Mouse (Mus musculus): ENCODE measurements around the gene Ppp1cc. TPM values are rescaled to one million over a fixed set of nuclear protein-coding genes. Genes with fewer than 3 reads are reported as not detected.
A peak's percentile ranks its signal among the peaks of the same experiment; 100 is the strongest.
"Not testable (repeated sequence)": the region's sequence is repeated elsewhere in the genome, so short reads cannot be mapped to it uniquely, and the experiment has no call there.

Gene Ppp1cc
- polyA plus RNA-seq, 1 experiment from 2014 or later = 311 TPM

GRCm38 (mm10) chr5:122130341-122130998 is 27.6 kb upstream of the Ppp1cc start:
- Histone ChIP-seq H3K4me3 (no peak overlapping the region), H3K9me3 (no peaks in the 10 kb centered on the region), H3K27ac (no peak overlapping the region), H3K27me3 (ENCODE audit: insufficient read depth, poor library complexity, severe bottlenecking) (peaks cover 27% of the 10 kb centered on the region), H3K36me3 (no peaks in the 10 kb centered on the region), H3K4me1 (replicated peaks) (peaks cover 32% of the 10 kb centered on the region)
- DNase-seq (ENCODE audit: low spot score) = no peak
- WGBS = 81% methylated on average over 11 of the region's 11 CpGs

- Histone ChIP-seq H3K36me3 (no peaks in the 10 kb centered on the region), H3K4me3 (peak overlapping the region; percentile 49), H3K27ac (peak overlapping the region; percentile 50; the same call in 1 of the 2 replicates), H3K4me1 (replicated peaks) (peaks cover 35% of the 10 kb centered on the region), H3K9me3 (no peaks in the 10 kb centered on the region), H3K27me3 (ENCODE audit: insufficient read depth, poor library complexity, severe bottlenecking) (peaks cover 27% of the 10 kb centered on the region)
- 11% methylated on average over 34 of the region's 34 CpGs for WGBS
- peak; percentile 82 for DNase-seq (ENCODE audit: low spot score)
Observed at GRCm38 (mm10) chr5:122131076-122132051, 26.7 kb upstream of the Ppp1cc start.

- no peaks in the 10 kb centered on the region for H3K36me3 ChIP-seq
- 0 out of 2 replicates have a peak overlapping the region, but pooled peaks have one; percentile 50 for H3K27ac ChIP-seq
- 26% methylated on average over 26 of the region's 26 CpGs for WGBS
- peaks cover 35% of the 10 kb centered on the region for H3K4me1 ChIP-seq (replicated peaks)
- peak overlapping the region; percentile 49 for H3K4me3 ChIP-seq
- DNase-seq (ENCODE audit: low spot score) = no peak
- peaks cover 27% of the 10 kb centered on the region for H3K27me3 ChIP-seq (ENCODE audit: insufficient read depth, poor library complexity, severe bottlenecking)
- no peaks in the 10 kb centered on the region for H3K9me3 ChIP-seq
Observed at GRCm38 (mm10) chr5:122132167-122133049, 25.7 kb upstream of the Ppp1cc start.

GRCm38 (mm10) chr5:122133050-122133389 is 25.1 kb upstream of the Ppp1cc start:
- H3K36me3 ChIP-seq = no peaks in the 10 kb centered on the region
- peaks cover 27% of the 10 kb centered on the region for H3K27me3 ChIP-seq (ENCODE audit: insufficient read depth, poor library complexity, severe bottlenecking)
- no peak for DNase-seq (ENCODE audit: low spot score)
- H3K9me3 ChIP-seq = no peaks in the 10 kb centered on the region
- WGBS = 91% methylated on average over 9 of the region's 9 CpGs
- no peak overlapping the region for H3K27ac ChIP-seq
- peaks cover 35% of the 10 kb centered on the region for H3K4me1 ChIP-seq (replicated peaks)
- no peak overlapping the region for H3K4me3 ChIP-seq

GRCm38 (mm10) chr5:122134395-122135289 is 23.4 kb upstream of the Ppp1cc start:
- Histone ChIP-seq H3K36me3 (no peaks in the 10 kb centered on the region), H3K4me1 (replicated peaks) (peaks cover 29% of the 10 kb centered on the region), H3K9me3 (no peaks in the 10 kb centered on the region), H3K27me3 (ENCODE audit: insufficient read depth, poor library complexity, severe bottlenecking) (peaks cover 27% of the 10 kb centered on the region), H3K27ac (no peak overlapping the region), H3K4me3 (no peak overlapping the region)
- WGBS = 92% methylated on average over 14 of the region's 14 CpGs
- no peak for DNase-seq (ENCODE audit: low spot score)

GRCm38 (mm10) chr5:122135290-122135882 is 22.7 kb upstream of the Ppp1cc start:
- DNase-seq (ENCODE audit: low spot score) = no peak

DNA sequence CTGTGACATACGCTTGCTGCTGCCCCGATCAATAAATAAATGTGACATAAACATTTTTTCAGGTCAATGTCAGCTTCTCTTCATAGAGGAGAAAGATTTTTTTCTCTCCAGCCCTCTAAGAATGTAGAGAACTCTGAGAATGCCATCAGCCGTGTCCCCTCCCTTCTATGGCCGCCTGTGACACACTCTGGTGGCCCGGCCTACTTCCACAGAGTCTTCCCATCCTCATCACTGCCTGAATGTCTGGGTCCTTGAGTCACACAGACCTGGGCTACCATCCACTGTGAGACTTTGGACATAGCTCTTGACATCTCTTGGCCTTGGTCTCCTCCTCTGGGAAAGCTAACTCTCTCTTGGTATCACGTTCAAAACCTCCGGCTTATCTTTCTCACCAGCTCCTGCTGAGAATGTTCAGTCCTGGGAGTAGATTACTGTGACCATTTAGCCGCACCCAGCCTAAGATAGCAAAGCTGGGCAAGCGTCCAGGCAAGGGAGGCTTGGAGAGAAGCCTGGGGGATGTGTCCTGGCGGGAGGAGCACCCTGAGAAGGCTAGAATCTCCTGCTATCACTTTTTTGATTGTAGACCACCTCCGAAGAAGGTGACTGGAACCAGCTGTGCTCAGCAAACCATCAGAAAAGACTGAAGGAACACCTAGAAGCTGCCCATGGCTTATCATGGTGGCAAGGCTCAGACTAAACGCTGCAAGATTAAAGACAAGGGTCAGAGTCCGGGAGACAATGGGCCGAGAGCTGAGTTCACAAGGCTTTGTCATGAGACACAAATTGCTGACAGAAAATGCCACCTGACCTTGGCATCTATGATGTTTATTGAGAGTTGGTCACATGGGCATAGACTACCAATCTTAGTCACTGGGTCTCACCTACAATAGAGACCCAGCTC is 21.3 kb upstream of the Ppp1cc start:
- Histone ChIP-seq H3K4me1 (replicated peaks) (peaks cover 19% of the 10 kb centered on the region), H3K9me3 (no peaks in the 10 kb centered on the region), H3K4me3 (no peak overlapping the region), H3K27ac (no peak overlapping the region), H3K27me3 (ENCODE audit: insufficient read depth, poor library complexity, severe bottlenecking) (peaks cover 13% of the 10 kb centered on the region), H3K36me3 (no peaks in the 10 kb centered on the region)
- WGBS = 90% methylated on average over 14 of the region's 14 CpGs
- DNase-seq (ENCODE audit: low spot score) = no peak

More at GRCm38 (mm10) chr5:122135290-122135882, 22.7 kb upstream of the Ppp1cc start:
- Histone ChIP-seq H3K4me3 (no peak overlapping the region), H3K36me3 (no peaks in the 10 kb centered on the region), H3K4me1 (replicated peaks) (peaks cover 29% of the 10 kb centered on the region), H3K9me3 (no peaks in the 10 kb centered on the region), H3K27ac (no peak overlapping the region), H3K27me3 (ENCODE audit: insufficient read depth, poor library complexity, severe bottlenecking) (peaks cover 24% of the 10 kb centered on the region)
- WGBS = 57% methylated on average over 3 of the region's 3 CpGs

DNA sequence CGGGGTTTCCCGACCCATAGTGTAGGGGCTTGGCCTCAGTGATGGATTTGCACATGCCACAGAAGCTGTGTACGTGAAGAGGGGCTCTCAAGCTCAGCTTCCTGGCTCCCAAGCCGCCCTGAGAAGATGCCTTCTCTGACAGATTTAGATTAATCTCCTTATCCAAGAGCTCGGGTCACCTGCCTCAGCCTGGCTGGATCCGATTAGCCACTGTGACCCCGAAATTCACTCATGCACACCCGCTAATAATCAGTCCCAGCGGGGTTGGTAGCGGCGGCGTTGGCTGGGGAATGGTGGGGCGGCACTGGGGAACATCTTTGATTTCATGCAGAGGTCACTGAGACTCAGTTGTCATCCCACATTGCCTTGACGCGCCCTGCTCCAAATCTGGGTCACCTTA is 19.2 kb upstream of the Ppp1cc start:
- H3K4me1 ChIP-seq (replicated peaks) = 0 out of 2 replicates have a peak, but pooled peaks cover 8% of the 10 kb centered on the region
- H3K9me3 ChIP-seq = no peaks in the 10 kb centered on the region
- H3K27ac ChIP-seq = no peak overlapping the region
- H3K36me3 ChIP-seq = no peaks in the 10 kb centered on the region
- 81% methylated on average over 15 of the region's 15 CpGs for whole genome bisulfite sequencing
- H3K27me3 ChIP-seq (ENCODE audit: insufficient read depth, poor library complexity, severe bottlenecking) = no peaks in the 10 kb centered on the region; the same call in 1 of the 2 replicates
- no peak overlapping the region for H3K4me3 ChIP-seq
- DNase-seq (ENCODE audit: low spot score) = no peak

GRCm38 (mm10) chr5:122139771-122140170 is 18.3 kb upstream of the Ppp1cc start:
- WGBS = 64% methylated on average over 2 of the region's 2 CpGs
- DNase-seq (ENCODE audit: low spot score); H3K9me3 ChIP-seq; H3K36me3 ChIP-seq; H3K27ac ChIP-seq; H3K4me1 ChIP-seq (replicated peaks); H3K27me3 ChIP-seq (ENCODE audit: insufficient read depth, poor library complexity, severe bottlenecking); H3K4me3 ChIP-seq: not testable (repeated sequence)

DNA sequence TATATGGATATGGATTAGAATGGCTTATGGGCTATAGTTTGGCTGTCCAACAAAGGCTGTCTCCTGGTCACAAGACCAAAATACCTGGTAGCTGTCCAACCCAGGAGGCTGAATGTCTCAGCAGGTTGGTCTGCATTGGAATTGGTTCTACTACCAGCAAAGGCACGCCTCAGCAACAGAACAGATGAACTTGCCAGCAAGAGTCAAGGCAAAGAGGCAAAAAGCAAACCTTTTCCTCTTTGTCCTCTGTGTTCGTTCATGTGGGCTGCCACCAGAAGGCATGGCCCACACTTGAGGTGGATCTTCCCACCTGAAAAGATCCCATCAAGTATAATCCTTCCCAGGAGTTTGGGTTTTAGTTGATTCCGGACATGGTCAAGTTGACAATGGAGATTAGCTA is 17.4 kb upstream of the Ppp1cc start, which contains the start of gene Ccdc63:
Ccdc63 (minus strand) TSS at position 101 of the 400 bp plus-strand sequence.
- no peaks in the 10 kb centered on the region for H3K9me3 ChIP-seq
- H3K27ac ChIP-seq = no peak within 1 kb of the TSS
- H3K4me3 ChIP-seq = no peak within 1 kb of the TSS
- WGBS = 89% methylated on average over 3 of the region's 3 CpGs
- no peaks in the 10 kb centered on the region for H3K36me3 ChIP-seq
- no peaks in the 10 kb centered on the region; the same call in 1 of the 2 replicates for H3K27me3 ChIP-seq (ENCODE audit: insufficient read depth, poor library complexity, severe bottlenecking)
- H3K4me1 ChIP-seq (replicated peaks) = 0 out of 2 replicates have a peak, but pooled peaks cover under 1% of the 10 kb centered on the region
- no peak for DNase-seq (ENCODE audit: low spot score)
